Mouse (Mus musculus) C2C12 (cell line): Measurements from ENCODE around the gene Smco3.

Source experiments
- CEBPB ChIP-seq: IDR thresholded peaks from one replicate; pipeline ENCODE4 v1.6.1; 2011; ENCODE audit warnings: low read depth, mild to moderate bottlenecking, control low read depth, moderate library complexity
- CTCF ChIP-seq: IDR thresholded peaks from one replicate; pipeline ENCODE4 v1.5.1; 2011; ENCODE audit not compliant: control insufficient read depth, insufficient read depth, insufficient read length
- USF1 ChIP-seq: IDR thresholded peaks from one replicate; pipeline ENCODE4 v1.6.1; 2011; ENCODE audit warnings: low read depth, mild to moderate bottlenecking, control low read depth, moderate library complexity

DNA sequence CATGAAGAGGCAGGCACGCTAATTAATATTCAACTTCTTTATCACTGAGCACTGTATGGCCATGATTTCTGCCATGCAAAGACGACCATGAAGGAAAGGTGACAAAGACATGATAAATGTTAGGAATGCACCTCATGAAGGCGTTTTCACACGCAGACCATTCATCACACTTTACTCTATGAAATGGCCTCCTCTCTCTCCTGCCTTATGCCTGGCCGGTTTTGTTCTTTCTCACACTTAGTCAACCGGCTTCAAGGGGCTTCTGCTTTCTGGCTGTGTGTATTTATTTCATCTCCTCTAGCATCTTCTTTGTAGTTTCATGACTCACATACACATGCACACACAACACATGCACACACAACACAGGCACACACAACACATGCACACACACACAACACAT is 34.0 kb downstream of the Smco3 start:
- TF ChIP-seq CTCF (no peak), USF1 (no peak), CEBPB (no peak)
